Mouse (Mus musculus) spleen, adult 2 months (tissue): Measurements from ENCODE around the gene Abcc1. TPM values are rescaled to one million over a fixed set of nuclear protein-coding genes. Genes with fewer than 3 reads are reported as not detected.

Experiments used
- DNase-seq, 2 experiments: peaks; one replicate each; pipeline versions ENCODE4 v3.0.0 to v3.0.0-alpha.2; 2012 to 2021; ENCODE audit warnings: low spot score in 2 of 2, low read depth in 1 of 2
- H3K27ac ChIP-seq: fragments of 200-500 bp; 2 replicates; pipeline ENCODE4 v1.5.1; 2012; ENCODE audit warnings: low read length, inconsistent platforms; ENCODE audit not compliant: insufficient read depth
- H3K27me3 ChIP-seq: fragments of 200-500 bp; 2 replicates; pipeline ENCODE4 v1.6.1; 2012; ENCODE audit warnings: mild to moderate bottlenecking, moderate library complexity, low read length, inconsistent platforms; ENCODE audit not compliant: control insufficient read depth, insufficient read depth
- H3K36me3 ChIP-seq: fragments of 200-500 bp; 2 replicates; pipeline ENCODE4 v1.6.1; 2012; ENCODE audit warnings: mild to moderate bottlenecking, low read length, inconsistent platforms; ENCODE audit not compliant: control insufficient read depth, insufficient read depth
- H3K4me1 ChIP-seq: fragments of 200-500 bp; 2 replicates; pipeline ENCODE4 v1.6.1; 2011; ENCODE audit warnings: inconsistent platforms; ENCODE audit not compliant: control insufficient read depth, insufficient read depth, insufficient read length
- H3K4me3 ChIP-seq: fragments of 200-500 bp; 2 replicates; pipeline ENCODE4 v1.5.1; 2011; ENCODE audit warnings: mild to moderate bottlenecking, inconsistent platforms; ENCODE audit not compliant: insufficient read depth, insufficient read length; ENCODE audit errors: extremely low read depth
- CTCF ChIP-seq: fragments of 200-500 bp; IDR thresholded peaks from 2 replicates; pipeline ENCODE4 v1.5.1; 2011; ENCODE audit warnings: mild to moderate bottlenecking, inconsistent platforms; ENCODE audit not compliant: insufficient read depth, insufficient read length, insufficient replicate concordance; ENCODE audit errors: extremely low read depth
- POLR2A ChIP-seq: fragments of 200-500 bp; IDR thresholded peaks from 2 replicates; pipeline ENCODE4 v1.6.1; 2011; ENCODE audit warnings: low read depth, low read length, inconsistent platforms
- WGBS: fragments of 180-500 bp; shearing (Covaris S2); methylation state at CpG from one replicate; pipeline ENCODE4 v1.1.7; 2018; 5-methylcytosine and 5-hydroxymethylcytosine counted together
- polyA plus RNA-seq: library from polyadenylated mRNA; depleted of rRNA; stranded (reverse); fragments of >200 nt; gene quantifications from 2 replicates; pipeline ENCODE4 v1.2.3, GENCODE M21; 2012

The Abcc1 gene
- polyA plus RNA-seq, 1 experiment, result 35.6 TPM

DNA sequence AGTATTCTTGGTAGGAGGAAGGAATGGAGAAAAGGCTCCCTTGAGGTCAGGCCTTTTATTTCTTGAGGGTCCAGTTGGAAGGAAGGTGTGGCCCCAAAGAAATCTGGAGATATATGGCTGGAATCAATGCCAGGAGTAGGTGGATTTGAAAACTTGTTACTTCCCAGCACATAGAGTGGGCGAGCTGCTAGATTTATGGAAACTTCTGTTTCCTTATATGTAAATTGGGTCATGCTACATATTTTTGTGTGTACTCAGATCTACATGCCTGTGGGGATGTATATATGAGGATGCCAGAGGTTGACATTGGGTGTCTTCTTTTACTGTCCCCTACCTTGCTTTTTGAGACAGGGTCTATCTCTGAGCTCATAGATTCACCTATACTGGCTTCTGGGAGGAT is 14.6 kb downstream of the Abcc1 start:
- WGBS, result 83% methylated on average over 1 of the region's 1 CpGs
- H3K27me3 ChIP-seq, result no peaks in the 10 kb centered on the region
- no peak overlapping the region for H3K27ac ChIP-seq
- TF ChIP-seq POLR2A, result no peak
- TF ChIP-seq CTCF, result no peak
- H3K4me3 ChIP-seq, result no peak overlapping the region
- H3K4me1 ChIP-seq, result peaks cover 6% of the 10 kb centered on the region; the same call in 1 of the 2 replicates
- no peaks in the 10 kb centered on the region for H3K36me3 ChIP-seq
- DNase-seq, result no peak

DNA sequence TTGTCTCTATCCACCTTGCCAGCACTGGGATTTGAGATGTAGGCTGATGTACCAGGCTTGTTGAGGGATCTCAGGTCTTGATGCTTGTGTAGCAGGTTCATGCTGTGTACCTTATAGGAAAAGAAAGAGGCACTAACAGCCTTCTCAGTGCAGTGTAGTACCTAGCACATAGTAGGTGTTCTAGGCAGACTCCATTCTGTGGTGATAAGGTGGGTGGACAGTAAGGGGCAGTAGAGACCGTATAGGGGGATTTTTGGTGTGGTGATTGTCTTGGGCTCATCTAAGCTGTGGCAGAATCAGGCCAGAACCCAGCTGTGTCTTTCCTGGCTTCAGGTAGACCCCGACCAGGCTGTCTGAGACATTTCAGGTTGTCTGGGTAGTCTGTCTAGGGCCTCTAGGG is 15.0 kb downstream of the Abcc1 start:
- WGBS, result 86% methylated on average over 2 of the region's 2 CpGs
- H3K27me3 ChIP-seq, result no peaks in the 10 kb centered on the region
- H3K4me3 ChIP-seq, result no peak overlapping the region
- H3K4me1 ChIP-seq, result peaks cover 8% of the 10 kb centered on the region; the same call in 1 of the 2 replicates
- H3K27ac ChIP-seq, result no peak overlapping the region
- TF ChIP-seq POLR2A, result no peak
- TF ChIP-seq CTCF, result no peak
- no peaks in the 10 kb centered on the region for H3K36me3 ChIP-seq
- no peak for DNase-seq

DNA sequence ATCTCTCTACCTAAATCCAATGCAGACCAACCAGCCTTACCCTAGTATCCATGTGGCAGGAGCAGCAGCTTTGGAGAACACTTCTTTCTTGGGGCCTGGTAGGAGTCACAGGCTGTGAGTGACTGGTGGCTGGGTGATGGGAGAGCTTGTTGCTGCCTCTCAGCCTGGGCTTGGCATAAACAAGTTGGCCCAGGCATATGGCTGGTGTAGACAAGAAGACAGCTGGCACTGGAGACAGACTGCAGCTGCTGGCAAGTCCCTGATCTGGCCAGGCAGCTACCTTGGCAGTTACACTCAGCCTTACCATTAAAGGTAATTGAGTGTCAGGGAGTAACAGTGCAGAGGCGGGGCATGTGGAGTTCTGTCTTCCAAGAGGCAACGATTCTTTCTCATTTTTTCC is 16.0 kb downstream of the Abcc1 start:
- H3K36me3 ChIP-seq, result no peaks in the 10 kb centered on the region
- DNase-seq, result no peak
- WGBS, result 55% methylated on average over 2 of the region's 2 CpGs

DNA sequence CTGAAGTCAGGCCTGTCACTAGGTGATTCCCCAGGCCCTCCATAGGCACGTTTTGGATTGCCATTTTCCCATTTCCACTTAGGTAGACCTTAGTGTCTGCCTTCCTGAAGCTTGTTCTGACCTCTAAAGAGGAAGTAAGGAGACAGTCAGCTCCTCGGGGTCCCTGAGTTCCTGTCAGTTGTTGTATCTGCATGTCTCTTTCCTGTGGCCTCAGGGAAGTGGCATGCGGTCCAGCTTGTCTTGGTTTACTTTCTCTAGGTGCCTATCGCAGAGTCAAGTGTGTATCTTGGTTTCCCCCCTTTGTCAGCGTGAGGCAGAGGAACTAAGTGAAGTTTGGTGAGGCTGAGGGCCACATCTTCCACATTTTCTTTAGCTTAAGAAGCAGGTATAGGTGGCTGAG is 17.3 kb downstream of the Abcc1 start:
- no peak overlapping the region for H3K27ac ChIP-seq
- no peak overlapping the region for H3K4me3 ChIP-seq
- H3K27me3 ChIP-seq, result no peaks in the 10 kb centered on the region
- TF ChIP-seq CTCF, result no peak
- TF ChIP-seq POLR2A, result no peak
- DNase-seq, result no peak
- no peaks in the 10 kb centered on the region for H3K36me3 ChIP-seq
- WGBS, result 4% methylated on average over 5 of the region's 5 CpGs
- peaks cover 8% of the 10 kb centered on the region; the same call in 1 of the 2 replicates for H3K4me1 ChIP-seq

More for the DNA sequence above, 16.0 kb downstream of the Abcc1 start:
- TF ChIP-seq POLR2A (no peak), CTCF (no peak)
- Histone ChIP-seq H3K4me1 (peaks cover 8% of the 10 kb centered on the region; the same call in 1 of the 2 replicates), H3K27me3 (no peaks in the 10 kb centered on the region), H3K27ac (no peak overlapping the region), H3K4me3 (no peak overlapping the region)

DNA sequence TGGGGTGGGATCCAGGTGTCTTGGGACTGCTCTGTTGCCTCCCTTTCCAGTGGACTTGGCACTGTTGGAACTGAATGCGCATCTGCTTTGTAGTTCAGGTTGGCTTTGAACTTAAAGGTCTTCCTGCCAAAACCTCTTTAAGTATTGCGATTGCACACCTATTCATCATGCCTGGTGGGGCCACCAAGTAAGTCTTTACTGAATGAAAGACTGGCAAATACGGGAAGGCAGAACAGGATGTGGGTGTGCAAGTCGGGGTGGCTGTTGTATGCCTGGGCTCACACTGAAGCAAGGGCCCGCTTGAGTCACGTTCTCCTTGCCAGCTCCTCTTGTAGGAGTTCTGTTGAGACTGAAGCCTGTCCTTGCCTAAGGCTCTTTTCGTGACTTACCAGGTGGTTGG is 18.5 kb downstream of the Abcc1 start:
- no peaks in the 10 kb centered on the region for H3K36me3 ChIP-seq
- TF ChIP-seq CTCF (no peak), POLR2A (no peak)
- DNase-seq, result no peak
- WGBS, result 29% methylated on average over 7 of the region's 7 CpGs
- H3K27me3 ChIP-seq, result no peaks in the 10 kb centered on the region
- H3K4me1 ChIP-seq, result peaks cover 8% of the 10 kb centered on the region; the same call in 1 of the 2 replicates
- no peak overlapping the region for H3K27ac ChIP-seq
- no peak overlapping the region for H3K4me3 ChIP-seq

DNA sequence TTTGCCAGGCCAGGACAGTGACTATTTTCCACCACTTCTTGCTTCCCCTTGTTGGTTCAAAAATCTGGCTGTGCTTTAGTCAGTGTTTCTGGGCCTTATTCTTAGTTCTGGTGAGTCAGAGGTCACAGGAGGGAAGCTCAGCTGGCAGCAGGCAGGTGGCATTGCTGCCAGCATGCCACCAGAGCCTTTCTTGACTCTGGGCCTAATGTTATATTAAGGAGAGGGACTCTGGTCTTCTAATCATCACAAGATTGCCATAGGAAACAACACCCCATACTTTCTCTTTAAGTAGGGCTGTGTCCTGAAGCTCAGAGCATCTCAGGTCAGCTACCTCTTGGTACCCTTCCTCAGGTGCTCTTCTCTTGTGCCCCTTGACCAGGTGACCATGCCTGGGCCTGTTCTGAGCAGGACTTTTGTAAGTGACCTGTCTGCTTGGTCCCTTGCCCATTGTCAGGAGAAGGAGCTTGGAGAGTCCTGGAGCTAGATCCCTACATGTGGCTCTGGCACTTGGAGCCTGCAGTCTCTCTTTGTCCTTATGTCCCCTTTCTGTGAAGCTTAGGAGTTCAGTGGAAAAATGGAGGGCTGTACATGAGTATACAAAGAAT is 19.8 kb downstream of the Abcc1 start:
- Histone ChIP-seq H3K36me3 (no peaks in the 10 kb centered on the region), H3K27me3 (no peaks in the 10 kb centered on the region), H3K27ac (no peak overlapping the region), H3K4me3 (no peak overlapping the region), H3K4me1 (peaks cover 8% of the 10 kb centered on the region; the same call in 1 of the 2 replicates)
- TF ChIP-seq POLR2A (no peak), CTCF (no peak)
- no peak for DNase-seq

DNA sequence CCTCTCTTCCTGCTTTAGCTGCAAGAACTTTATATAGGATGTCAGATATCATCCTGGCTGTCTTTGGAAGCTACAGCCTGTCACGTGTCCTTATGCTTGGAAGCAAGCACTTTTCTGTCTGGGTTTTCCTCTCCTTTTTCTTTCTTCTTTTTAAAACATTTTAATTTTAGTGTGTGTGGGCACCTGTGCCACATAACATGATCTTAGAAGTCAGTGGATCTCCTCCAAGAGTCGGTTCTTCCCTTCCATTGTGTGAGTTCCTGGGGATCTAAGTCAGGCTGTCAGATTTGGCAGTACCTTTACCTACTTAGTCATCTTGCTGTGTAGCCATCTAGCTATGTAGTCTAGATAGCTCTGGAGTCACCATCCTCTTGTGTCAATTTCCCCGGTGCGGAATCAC is 37.9 kb downstream of the Abcc1 start:
- Histone ChIP-seq H3K36me3 (peaks cover 9% of the 10 kb centered on the region; the same call in 1 of the 2 replicates), H3K27me3 (no peaks in the 10 kb centered on the region), H3K4me3 (no peak overlapping the region), H3K27ac (no peak overlapping the region), H3K4me1 (no peaks in the 10 kb centered on the region)
- DNase-seq, result no peak
- WGBS, result 91% methylated on average over 4 of the region's 4 CpGs
- no peak for TF ChIP-seq CTCF
